Mouse (Mus musculus): ENCODE measurements at regions not wholly inside any gene's neighbourhood (a gene's known extent, or its start where the extent isn't known, plus 50 kb on each side); places are given as distances from the start of the nearest gene placed in this dataset.

GRCm38 (mm10) chr16:21274012-21274528 is 69.5 kb downstream of the Ephb3 start:
- H3K4me1 ChIP-seq (replicated peaks; ENCODE audit: low read depth, low read length) = peaks cover 36% of the 10 kb centered on the region
- no peaks in the 10 kb centered on the region for H3K9me3 ChIP-seq (ENCODE audit: low read length)
- TF ChIP-seq CTCF (conservative IDR thresholded peaks at IDR 0.05; ENCODE audit: low read length) (no peak), NANOG (IDR thresholded peaks at IDR 0.05; ENCODE audit: borderline replicate concordance, low read length) (no peak), POU5F1 (IDR thresholded peaks at IDR 0.05; ENCODE audit: borderline replicate concordance, low read length) (no peak)
- no peaks in the 10 kb centered on the region for H3K36me3 ChIP-seq (ENCODE audit: insufficient read depth, low read length)
- H3K4me3 ChIP-seq (replicated peaks; ENCODE audit: low read length) = no peak overlapping the region
- peaks cover 8% of the 10 kb centered on the region for H3K27me3 ChIP-seq (ENCODE audit: insufficient read depth, low read length)

GRCm38 (mm10) chr16:21277789-21278342 is 73.3 kb downstream of the Ephb3 start:
- Histone ChIP-seq H3K9me3 (ENCODE audit: low read length) (no peaks in the 10 kb centered on the region), H3K27me3 (ENCODE audit: insufficient read depth, low read length) (peaks cover 28% of the 10 kb centered on the region), H3K36me3 (ENCODE audit: insufficient read depth, low read length) (no peaks in the 10 kb centered on the region), H3K4me3 (replicated peaks; ENCODE audit: low read length) (no peak overlapping the region), H3K4me1 (replicated peaks; ENCODE audit: low read depth, low read length) (peaks cover 30% of the 10 kb centered on the region)
- no peak for TF ChIP-seq NANOG (IDR thresholded peaks at IDR 0.05; ENCODE audit: borderline replicate concordance, low read length)
- no peak for TF ChIP-seq CTCF (conservative IDR thresholded peaks at IDR 0.05; ENCODE audit: low read length)
- no peak for TF ChIP-seq POU5F1 (IDR thresholded peaks at IDR 0.05; ENCODE audit: borderline replicate concordance, low read length)

- no peaks in the 10 kb centered on the region for H3K36me3 ChIP-seq (ENCODE audit: insufficient read depth, low read length)
- peaks cover 31% of the 10 kb centered on the region for H3K27me3 ChIP-seq (ENCODE audit: insufficient read depth, low read length)
- no peak overlapping the region for H3K4me3 ChIP-seq (replicated peaks; ENCODE audit: low read length)
- TF ChIP-seq POU5F1 (IDR thresholded peaks at IDR 0.05; ENCODE audit: borderline replicate concordance, low read length) (no peak), CTCF (conservative IDR thresholded peaks at IDR 0.05; ENCODE audit: low read length) (peak; percentile 60), NANOG (IDR thresholded peaks at IDR 0.05; ENCODE audit: borderline replicate concordance, low read length) (no peak)
- H3K4me1 ChIP-seq (replicated peaks; ENCODE audit: low read depth, low read length) = peaks cover 29% of the 10 kb centered on the region
- no peaks in the 10 kb centered on the region for H3K9me3 ChIP-seq (ENCODE audit: low read length)
Observed at GRCm38 (mm10) chr16:21278387-21278786, 73.8 kb downstream of the Ephb3 start.

- TF ChIP-seq CTCF (conservative IDR thresholded peaks at IDR 0.05; ENCODE audit: low read length) (no peak), POU5F1 (IDR thresholded peaks at IDR 0.05; ENCODE audit: borderline replicate concordance, low read length) (no peak), NANOG (IDR thresholded peaks at IDR 0.05; ENCODE audit: borderline replicate concordance, low read length) (no peak)
- Histone ChIP-seq H3K9me3 (ENCODE audit: low read length) (no peaks in the 10 kb centered on the region), H3K4me1 (replicated peaks; ENCODE audit: low read depth, low read length) (peaks cover 17% of the 10 kb centered on the region), H3K27me3 (ENCODE audit: insufficient read depth, low read length) (peaks cover 34% of the 10 kb centered on the region), H3K4me3 (replicated peaks; ENCODE audit: low read length) (no peak overlapping the region), H3K36me3 (ENCODE audit: insufficient read depth, low read length) (no peaks in the 10 kb centered on the region)
Observed at GRCm38 (mm10) chr16:21280200-21280627, 75.7 kb downstream of the Ephb3 start.

GRCm38 (mm10) chr16:21281958-21282730 is 77.6 kb downstream of the Ephb3 start:
- peaks cover 46% of the 10 kb centered on the region for H3K27me3 ChIP-seq (ENCODE audit: insufficient read depth, low read length)
- TF ChIP-seq CTCF (conservative IDR thresholded peaks at IDR 0.05; ENCODE audit: low read length) = no peak
- H3K4me3 ChIP-seq (replicated peaks; ENCODE audit: low read length) = no peak overlapping the region
- H3K9me3 ChIP-seq (ENCODE audit: low read length) = no peaks in the 10 kb centered on the region
- no peaks in the 10 kb centered on the region for H3K36me3 ChIP-seq (ENCODE audit: insufficient read depth, low read length)
- H3K4me1 ChIP-seq (replicated peaks; ENCODE audit: low read depth, low read length) = peaks cover 15% of the 10 kb centered on the region

GRCm38 (mm10) chr16:21286099-21286498 is 81.5 kb downstream of the Ephb3 start:
- Histone ChIP-seq H3K36me3 (ENCODE audit: insufficient read depth, low read length) (no peaks in the 10 kb centered on the region), H3K27me3 (ENCODE audit: insufficient read depth, low read length) (peaks cover 48% of the 10 kb centered on the region), H3K4me1 (replicated peaks; ENCODE audit: low read depth, low read length) (peaks cover 24% of the 10 kb centered on the region), H3K4me3 (replicated peaks; ENCODE audit: low read length) (no peak overlapping the region), H3K9me3 (ENCODE audit: low read length) (no peaks in the 10 kb centered on the region)
- TF ChIP-seq POU5F1 (IDR thresholded peaks at IDR 0.05; ENCODE audit: borderline replicate concordance, low read length) (no peak), CTCF (conservative IDR thresholded peaks at IDR 0.05; ENCODE audit: low read length) (no peak), NANOG (IDR thresholded peaks at IDR 0.05; ENCODE audit: borderline replicate concordance, low read length) (no peak)

- Histone ChIP-seq H3K4me1 (replicated peaks; ENCODE audit: low read depth, low read length) (peaks cover 22% of the 10 kb centered on the region), H3K4me3 (replicated peaks; ENCODE audit: low read length) (no peak overlapping the region), H3K27me3 (ENCODE audit: insufficient read depth, low read length) (peaks cover 40% of the 10 kb centered on the region), H3K36me3 (ENCODE audit: insufficient read depth, low read length) (no peaks in the 10 kb centered on the region), H3K9me3 (ENCODE audit: low read length) (no peaks in the 10 kb centered on the region)
- no peak for TF ChIP-seq POU5F1 (IDR thresholded peaks at IDR 0.05; ENCODE audit: borderline replicate concordance, low read length)
Observed at GRCm38 (mm10) chr16:21289528-21289927, 85.0 kb downstream of the Ephb3 start.

- Histone ChIP-seq H3K4me1 (replicated peaks; ENCODE audit: low read depth, low read length) (peaks cover 42% of the 10 kb centered on the region), H3K4me3 (replicated peaks; ENCODE audit: low read length) (no peak overlapping the region; the same call in 1 of the 2 replicates), H3K36me3 (ENCODE audit: insufficient read depth, low read length) (no peaks in the 10 kb centered on the region), H3K27me3 (ENCODE audit: insufficient read depth, low read length) (peaks cover 44% of the 10 kb centered on the region), H3K9me3 (ENCODE audit: low read length) (no peaks in the 10 kb centered on the region)
- TF ChIP-seq CTCF (conservative IDR thresholded peaks at IDR 0.05; ENCODE audit: low read length) = no peak
- no peak for TF ChIP-seq POU5F1 (IDR thresholded peaks at IDR 0.05; ENCODE audit: borderline replicate concordance, low read length)
- TF ChIP-seq NANOG (IDR thresholded peaks at IDR 0.05; ENCODE audit: borderline replicate concordance, low read length) = no peak
Observed at GRCm38 (mm10) chr16:21293010-21293409, 88.5 kb downstream of the Ephb3 start.
